Mouse (Mus musculus) embryonic facial prominence, embryonic 12.5 days (tissue): Measurements from ENCODE around the gene Kif6. TPM values are rescaled to one million over a fixed set of nuclear protein-coding genes. Genes with fewer than 3 reads are reported as not detected.

Experiments used
- ATAC-seq: fragments of 200-750 bp; cut with Nextera tagmentation; 2 replicates; pipeline ENCODE4 v1.8.0; 2017; ENCODE audit not compliant: insufficient number of reproducible peaks, insufficient read depth, low FRiP score, low TSS enrichment
- H3K27ac ChIP-seq: fragments of 300-500 bp; sonication (generic); 2 replicates; pipeline ENCODE4 v1.5.1; 2016; ENCODE audit warnings: mild to moderate bottlenecking
- H3K27me3 ChIP-seq: fragments of 300-500 bp; sonication (generic); 2 replicates; pipeline ENCODE4 v1.6.1; 2016; ENCODE audit warnings: mild to moderate bottlenecking, moderate library complexity
- H3K36me3 ChIP-seq: fragments of 300-500 bp; sonication (generic); 2 replicates; pipeline ENCODE4 v1.6.1; 2016; ENCODE audit warnings: mild to moderate bottlenecking
- H3K4me1 ChIP-seq: fragments of 300-500 bp; sonication (generic); 2 replicates; pipeline ENCODE4 v1.6.1; 2016
- H3K4me2 ChIP-seq: fragments of 300-500 bp; sonication (generic); replicated peaks from 2 replicates; pipeline ENCODE4 v1.6.1; 2016; ENCODE audit warnings: mild to moderate bottlenecking, moderate library complexity
- H3K4me3 ChIP-seq: fragments of 300-500 bp; sonication (generic); 2 replicates; pipeline ENCODE4 v1.5.1; 2016; ENCODE audit warnings: mild to moderate bottlenecking
- H3K9ac ChIP-seq: fragments of 300-500 bp; sonication (generic); 2 replicates; pipeline ENCODE4 v1.6.1; 2016; ENCODE audit warnings: mild to moderate bottlenecking, moderate library complexity
- H3K9me3 ChIP-seq: fragments of 300-500 bp; sonication (generic); 2 replicates; pipeline ENCODE4 v1.6.1; 2016; ENCODE audit warnings: mild to moderate bottlenecking, moderate library complexity
- WGBS: fragments of 180-500 bp; shearing (Covaris S2); methylation state at CpG from one replicate; pipeline ENCODE4 v1.1.7; 2016; 5-methylcytosine and 5-hydroxymethylcytosine counted together
- polyA plus RNA-seq: library from polyadenylated mRNA; unstranded; fragments of >200 nt; fragmentation: Nextera tagmentation; extraction: Ambion mirVana; gene quantifications from 2 replicates; pipeline ENCODE4 v1.2.1, GENCODE M21; 2016

Gene Kif6
- polyA plus RNA-seq, 1 experiment from 2014 or later, result 2.9 TPM

GRCm38 (mm10) chr17:49741172-49741571, 126.2 kb downstream of the Kif6 start:
- no peak for ATAC-seq
- H3K36me3 ChIP-seq, result no peaks in the 10 kb centered on the region
- H3K27ac ChIP-seq, result no peak overlapping the region
- H3K4me2 ChIP-seq, result no peak overlapping the region
- no peak overlapping the region for H3K4me3 ChIP-seq
- no peaks in the 10 kb centered on the region for H3K9me3 ChIP-seq
- WGBS, result 90% methylated on average over 4 of the region's 4 CpGs
- H3K9ac ChIP-seq, result no peak overlapping the region
- H3K4me1 ChIP-seq, result 0 out of 2 replicates have a peak, but pooled peaks cover 6% of the 10 kb centered on the region
- H3K27me3 ChIP-seq, result no peaks in the 10 kb centered on the region

GRCm38 (mm10) chr17:49741927-49742326, 127.0 kb downstream of the Kif6 start:
- no peaks in the 10 kb centered on the region for H3K9me3 ChIP-seq
- no peak overlapping the region for H3K4me3 ChIP-seq
- no peaks in the 10 kb centered on the region for H3K36me3 ChIP-seq
- 0 out of 2 replicates have a peak, but pooled peaks cover 6% of the 10 kb centered on the region for H3K4me1 ChIP-seq
- no peak overlapping the region for H3K9ac ChIP-seq
- H3K27me3 ChIP-seq, result no peaks in the 10 kb centered on the region
- 62% methylated on average over 5 of the region's 5 CpGs for WGBS
- ATAC-seq, result no peak
- H3K4me2 ChIP-seq, result no peak overlapping the region
- no peak overlapping the region for H3K27ac ChIP-seq

GRCm38 (mm10) chr17:49743580-49744463, 128.9 kb downstream of the Kif6 start:
- no peaks in the 10 kb centered on the region for H3K36me3 ChIP-seq
- 0 out of 2 replicates have a peak, but pooled peaks cover 6% of the 10 kb centered on the region for H3K4me1 ChIP-seq
- 44% methylated on average over 14 of the region's 14 CpGs for WGBS
- H3K27ac ChIP-seq, result 0 out of 2 replicates have a peak overlapping the region, but pooled peaks have one; percentile 25
- no peaks in the 10 kb centered on the region for H3K27me3 ChIP-seq
- H3K4me2 ChIP-seq, result no peak overlapping the region
- no peak overlapping the region for H3K9ac ChIP-seq
- no peaks in the 10 kb centered on the region for H3K9me3 ChIP-seq
- no peak for ATAC-seq
- H3K4me3 ChIP-seq, result no peak overlapping the region

- no peaks in the 10 kb centered on the region for H3K4me1 ChIP-seq
- H3K4me2 ChIP-seq, result no peak overlapping the region
- no peak overlapping the region for H3K9ac ChIP-seq
- H3K36me3 ChIP-seq, result no peaks in the 10 kb centered on the region
- H3K27me3 ChIP-seq, result no peaks in the 10 kb centered on the region
- ATAC-seq, result no peak
- H3K4me3 ChIP-seq, result no peak overlapping the region
- H3K27ac ChIP-seq, result no peak overlapping the region
- 65% methylated on average over 5 of the region's 6 CpGs for whole genome bisulfite sequencing
- H3K9me3 ChIP-seq, result no peaks in the 10 kb centered on the region
Measured at GRCm38 (mm10) chr17:49750889-49751324, 136.0 kb downstream of the Kif6 start.

GRCm38 (mm10) chr17:49753874-49754273, 138.9 kb downstream of the Kif6 start:
- H3K27me3 ChIP-seq, result no peaks in the 10 kb centered on the region
- H3K4me1 ChIP-seq, result no peaks in the 10 kb centered on the region
- no peaks in the 10 kb centered on the region for H3K9me3 ChIP-seq
- no peaks in the 10 kb centered on the region for H3K36me3 ChIP-seq
- no peak overlapping the region for H3K9ac ChIP-seq
- H3K4me3 ChIP-seq, result no peak overlapping the region
- no peak overlapping the region for H3K4me2 ChIP-seq
- ATAC-seq, result no peak
- no peak overlapping the region for H3K27ac ChIP-seq
- WGBS, result 95% methylated on average over 7 of the region's 7 CpGs

- Histone ChIP-seq H3K36me3 (no peaks in the 10 kb centered on the region), H3K4me3 (no peak overlapping the region), H3K27me3 (no peaks in the 10 kb centered on the region), H3K27ac (no peak overlapping the region), H3K4me1 (no peaks in the 10 kb centered on the region), H3K9me3 (no peaks in the 10 kb centered on the region), H3K4me2 (no peak overlapping the region), H3K9ac (no peak overlapping the region)
- WGBS, result 89% methylated on average over 19 of the region's 19 CpGs
- 0 out of 2 replicates have a peak, but pooled peaks have one; percentile 28 for ATAC-seq
Measured at GRCm38 (mm10) chr17:49756862-49757261, 141.9 kb downstream of the Kif6 start.

GRCm38 (mm10) chr17:49759047-49759446, 144.1 kb downstream of the Kif6 start:
- no peak for ATAC-seq
- H3K27me3 ChIP-seq, result no peaks in the 10 kb centered on the region

GRCm38 (mm10) chr17:49761260-49761659, 146.3 kb downstream of the Kif6 start:
- H3K4me1 ChIP-seq, result no peaks in the 10 kb centered on the region
- H3K27ac ChIP-seq, result no peak overlapping the region
- no peaks in the 10 kb centered on the region for H3K9me3 ChIP-seq
- no peak overlapping the region for H3K4me2 ChIP-seq
- no peak overlapping the region for H3K4me3 ChIP-seq
- ATAC-seq, result no peak
- no peaks in the 10 kb centered on the region for H3K36me3 ChIP-seq
- 68% methylated on average over 11 of the region's 11 CpGs for WGBS
- H3K27me3 ChIP-seq, result no peaks in the 10 kb centered on the region
- no peak overlapping the region for H3K9ac ChIP-seq

More at GRCm38 (mm10) chr17:49759047-49759446, 144.1 kb downstream of the Kif6 start:
- Histone ChIP-seq H3K9ac (no peak overlapping the region), H3K4me3 (no peak overlapping the region), H3K4me2 (no peak overlapping the region), H3K36me3 (no peaks in the 10 kb centered on the region), H3K4me1 (no peaks in the 10 kb centered on the region), H3K27ac (no peak overlapping the region), H3K9me3 (no peaks in the 10 kb centered on the region)
- 83% methylated on average over 4 of the region's 4 CpGs for WGBS

GRCm38 (mm10) chr17:49761838-49762237, 146.9 kb downstream of the Kif6 start:
- Histone ChIP-seq H3K4me3 (no peak overlapping the region), H3K9me3 (no peaks in the 10 kb centered on the region), H3K4me1 (no peaks in the 10 kb centered on the region), H3K36me3 (no peaks in the 10 kb centered on the region), H3K27ac (no peak overlapping the region), H3K27me3 (no peaks in the 10 kb centered on the region), H3K4me2 (no peak overlapping the region), H3K9ac (no peak overlapping the region)
- ATAC-seq, result no peak
- 81% methylated on average over 8 of the region's 8 CpGs for WGBS

- H3K4me3 ChIP-seq, result no peak overlapping the region
- no peak overlapping the region for H3K9ac ChIP-seq
- H3K4me2 ChIP-seq, result no peak overlapping the region
- H3K9me3 ChIP-seq, result no peaks in the 10 kb centered on the region
- 0 out of 2 replicates have a peak, but pooled peaks cover 3% of the 10 kb centered on the region for H3K4me1 ChIP-seq
- 58% methylated on average over 6 of the region's 6 CpGs for WGBS
- ATAC-seq, result no peak
- no peaks in the 10 kb centered on the region for H3K27me3 ChIP-seq
- no peak overlapping the region for H3K27ac ChIP-seq
- no peaks in the 10 kb centered on the region for H3K36me3 ChIP-seq
Measured at GRCm38 (mm10) chr17:49764963-49765362, 150.0 kb downstream of the Kif6 start.

GRCm38 (mm10) chr17:49767717-49768370, 152.9 kb downstream of the Kif6 start:
- Histone ChIP-seq H3K4me2 (no peak overlapping the region), H3K27ac (no peak overlapping the region), H3K4me3 (no peak overlapping the region), H3K9ac (no peak overlapping the region), H3K4me1 (0 out of 2 replicates have a peak, but pooled peaks cover 3% of the 10 kb centered on the region), H3K9me3 (no peaks in the 10 kb centered on the region), H3K36me3 (no peaks in the 10 kb centered on the region), H3K27me3 (no peaks in the 10 kb centered on the region)
- WGBS, result 28% methylated on average over 10 of the region's 10 CpGs
- no peak for ATAC-seq
